Mouse (Mus musculus) G1E (cell line): ENCODE data around the gene R3hcc1l.

Experiments used
- CTCF ChIP-seq: IDR thresholded peaks from 2 replicates; pipeline ENCODE4 v1.5.1; 2012; ENCODE audit warnings: low read depth, low read length, inconsistent platforms, mixed read lengths
- TAL1 ChIP-seq: conservative IDR thresholded peaks from 2 replicates; pipeline ENCODE4 v1.6.1; 2012; ENCODE audit warnings: low read depth, low read length, inconsistent platforms, mixed read lengths

DNA sequence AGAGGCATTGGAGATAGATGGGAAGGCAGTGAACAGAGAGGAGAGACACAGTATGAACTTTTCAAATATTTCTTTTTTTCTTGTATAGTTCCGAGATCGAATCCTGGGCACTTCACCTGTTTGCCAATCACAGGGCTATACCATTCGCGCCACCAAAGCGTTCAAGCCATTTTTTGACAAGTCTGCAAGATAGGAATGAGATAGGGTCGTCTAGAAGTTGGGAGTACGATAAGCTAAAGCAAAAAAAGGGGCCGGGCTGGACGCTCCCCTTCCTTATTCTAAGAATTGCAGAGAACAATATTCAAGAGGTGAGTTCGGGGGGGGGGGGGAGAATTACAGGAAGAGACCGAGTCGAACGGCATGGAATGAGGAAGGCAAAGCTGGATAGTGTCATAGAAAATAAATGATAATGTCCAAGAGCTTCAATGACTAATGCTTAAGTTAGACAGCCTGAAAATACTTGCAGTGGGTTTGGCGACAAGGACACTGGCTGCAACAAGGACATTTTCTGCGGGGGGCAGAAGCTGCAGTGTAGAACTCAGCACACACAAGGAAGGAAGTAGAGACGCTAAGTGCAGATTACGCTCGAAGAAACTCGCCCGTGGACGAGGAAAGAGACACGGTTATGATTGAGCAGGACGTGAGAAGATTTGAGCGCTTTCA, 471 bp upstream of the R3hcc1l start:
- TF ChIP-seq CTCF: no peak
- TF ChIP-seq TAL1: no peak
